Comparison of ENCODE assay signal across 21 mouse cellular contexts in genomic region chr1:80654177-80654576, GRCm38 (mm10).
"Had no signal": no experiment of that assay in that cellular context is flagged by ENCODE, and none has a peak within 500 bp of the region (broad histone marks: within the 10 kb centered on the region; RNA-seq: fewer than 3 reads in every experiment).

No protein-coding gene starts in this region.

- H3K9me3 ChIP-seq: midbrain, embryonic 12.5 days; midbrain, embryonic 15.5 days; neural tube, embryonic 12.5 days; neural tube, embryonic 15.5 days had no signal

- H3K9ac ChIP-seq: liver, embryonic 14.5 days; liver, postnatal 0 days; lung, embryonic 14.5 days; midbrain, embryonic 12.5 days; midbrain, embryonic 15.5 days; neural tube, embryonic 12.5 days; neural tube, embryonic 15.5 days had no signal

- H3K27ac ChIP-seq: left cerebral cortex, adult 2 months; liver, embryonic 14.5 days; macrophage; midbrain, embryonic 12.5 days; midbrain, embryonic 15.5 days; neural tube, embryonic 12.5 days; neural tube, embryonic 15.5 days; stomach, postnatal 0 days had no signal

- ATAC-seq: liver, postnatal 0 days; lung, postnatal 0 days; midbrain, embryonic 15.5 days had no signal

- H3K36me3 ChIP-seq: midbrain, embryonic 12.5 days; midbrain, embryonic 15.5 days; neural tube, embryonic 12.5 days; neural tube, embryonic 15.5 days had no signal

- H3K4me3 ChIP-seq: left cerebral cortex, adult 2 months; midbrain, embryonic 12.5 days; midbrain, embryonic 15.5 days; neural tube, embryonic 12.5 days; neural tube, embryonic 15.5 days had no signal

- H3K4me1 ChIP-seq: midbrain, embryonic 12.5 days; neural tube, embryonic 12.5 days; neural tube, embryonic 15.5 days had no signal

- H3K4me2 ChIP-seq: lung, embryonic 14.5 days; midbrain, embryonic 12.5 days; midbrain, embryonic 15.5 days; neural tube, embryonic 12.5 days; neural tube, embryonic 15.5 days had no signal

- H3K27me3 ChIP-seq: midbrain, embryonic 12.5 days; midbrain, embryonic 15.5 days; neural tube, embryonic 12.5 days; neural tube, embryonic 15.5 days had no signal

- DNase-seq: kidney, postnatal 14 days; kidney, postnatal 4 days; layer of hippocampus, adult 9-11 months; layer of hippocampus, postnatal 36 days; liver, postnatal 0 days; lung, embryonic 14.5 days; right cerebral cortex, adult 18-20 months; right cerebral cortex, postnatal 14 days; right cerebral cortex, postnatal 4 days; thymus, adult 2 months; thymus, postnatal 14 days; thymus, postnatal 4 days had no signal
